Mouse (Mus musculus): Measurements from ENCODE around the gene Trim16.

Gene Trim16

DNA sequence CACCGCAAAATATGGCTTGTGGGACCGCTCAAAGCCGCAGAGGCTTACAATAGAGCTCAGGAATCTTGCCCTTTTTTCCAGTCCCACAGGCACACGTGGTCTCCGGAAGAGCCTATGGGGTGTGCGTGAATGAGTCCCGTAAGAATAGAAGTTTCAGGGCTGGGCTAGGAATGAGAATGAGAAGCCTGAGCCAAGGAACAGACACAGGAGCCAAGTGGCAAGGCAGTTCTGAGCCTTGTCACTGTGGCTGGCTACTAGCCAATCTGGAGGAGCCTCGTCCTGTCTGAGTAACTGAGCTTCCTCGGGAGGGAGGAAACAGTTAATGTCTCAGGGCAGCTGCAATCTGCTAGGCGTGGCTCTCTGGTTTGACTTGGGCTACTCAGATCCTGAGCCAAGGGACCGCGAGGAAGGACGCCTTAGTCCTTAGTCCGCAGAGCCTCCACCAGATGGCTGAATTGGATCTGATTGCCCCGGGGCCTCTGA, at the start of gene Trim16:
Gene Trim16, plus strand, starts transcription at position 173 of the 483 bp plus-strand sequence.
- TF ChIP-seq NANOG (IDR thresholded peaks at IDR 0.05; ENCODE audit: borderline replicate concordance, low read length) (no peak), CTCF (conservative IDR thresholded peaks at IDR 0.05; ENCODE audit: low read length) (no peak), POU5F1 (IDR thresholded peaks at IDR 0.05; ENCODE audit: borderline replicate concordance, low read length) (no peak)
- Histone ChIP-seq H3K9me3 (ENCODE audit: low read length) (no peaks in the 10 kb centered on the region), H3K27me3 (ENCODE audit: insufficient read depth, low read length) (peaks cover 30% of the 10 kb centered on the region), H3K36me3 (ENCODE audit: insufficient read depth, low read length) (no peaks in the 10 kb centered on the region), H3K4me3 (replicated peaks; ENCODE audit: low read length) (peak within 1 kb of the TSS; percentile 69), H3K4me1 (replicated peaks; ENCODE audit: low read depth, low read length) (peaks cover 32% of the 10 kb centered on the region)

GRCm38 (mm10) chr11:62776510-62776909, 43.5 kb upstream of the Trim16 start:
- Histone ChIP-seq H3K4me3 (replicated peaks; ENCODE audit: low read length) (no peak overlapping the region), H3K9me3 (ENCODE audit: low read length) (peaks cover 12% of the 10 kb centered on the region), H3K4me1 (replicated peaks; ENCODE audit: low read depth, low read length) (no peaks in the 10 kb centered on the region), H3K36me3 (ENCODE audit: insufficient read depth, low read length) (peaks cover 15% of the 10 kb centered on the region), H3K27me3 (ENCODE audit: insufficient read depth, low read length) (peaks cover 6% of the 10 kb centered on the region; the same call in 1 of the 2 replicates)
- TF ChIP-seq NANOG (IDR thresholded peaks at IDR 0.05; ENCODE audit: borderline replicate concordance, low read length) (no peak), POU5F1 (IDR thresholded peaks at IDR 0.05; ENCODE audit: borderline replicate concordance, low read length) (no peak), CTCF (conservative IDR thresholded peaks at IDR 0.05; ENCODE audit: low read length) (no peak)

GRCm38 (mm10) chr11:62788935-62789616, 31.0 kb upstream of the Trim16 start, which contains the start of gene Zfp286:
Zfp286 (minus strand) TSS chr11:62789462.
- no peaks in the 10 kb centered on the region for H3K36me3 ChIP-seq (ENCODE audit: insufficient read depth, low read length)
- peaks cover 8% of the 10 kb centered on the region for H3K27me3 ChIP-seq (ENCODE audit: insufficient read depth, low read length)
- H3K4me3 ChIP-seq (replicated peaks; ENCODE audit: low read length): peak within 1 kb of the TSS; percentile 85
- peaks cover 18% of the 10 kb centered on the region for H3K4me1 ChIP-seq (replicated peaks; ENCODE audit: low read depth, low read length)
- no peaks in the 10 kb centered on the region for H3K9me3 ChIP-seq (ENCODE audit: low read length)
- no peak for TF ChIP-seq POU5F1 (IDR thresholded peaks at IDR 0.05; ENCODE audit: borderline replicate concordance, low read length)
- no peak for TF ChIP-seq NANOG (IDR thresholded peaks at IDR 0.05; ENCODE audit: borderline replicate concordance, low read length)
- TF ChIP-seq CTCF (conservative IDR thresholded peaks at IDR 0.05; ENCODE audit: low read length): no peak

DNA sequence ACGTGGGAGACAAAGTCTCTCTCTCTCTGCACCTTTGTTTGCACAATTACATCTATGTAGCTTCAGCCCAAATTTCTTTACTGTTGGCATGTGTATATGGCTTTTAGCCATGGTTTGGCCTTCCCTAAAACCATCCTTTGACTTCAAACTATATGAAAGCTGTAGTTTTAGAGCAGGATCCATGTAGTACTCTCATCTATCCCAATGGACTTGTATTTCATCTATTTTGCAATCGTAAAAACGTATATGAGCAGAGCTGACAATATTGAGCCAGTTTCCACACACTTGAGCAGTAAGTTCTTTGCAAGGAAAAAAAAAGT, 30.5 kb upstream of the Trim16 start:
- Histone ChIP-seq H3K9me3 (ENCODE audit: low read length) (no peaks in the 10 kb centered on the region), H3K27me3 (ENCODE audit: insufficient read depth, low read length) (peaks cover 8% of the 10 kb centered on the region), H3K4me3 (replicated peaks; ENCODE audit: low read length) (peak overlapping the region; percentile 85), H3K4me1 (replicated peaks; ENCODE audit: low read depth, low read length) (peaks cover 18% of the 10 kb centered on the region), H3K36me3 (ENCODE audit: insufficient read depth, low read length) (no peaks in the 10 kb centered on the region)
- TF ChIP-seq NANOG (IDR thresholded peaks at IDR 0.05; ENCODE audit: borderline replicate concordance, low read length) (no peak), CTCF (conservative IDR thresholded peaks at IDR 0.05; ENCODE audit: low read length) (no peak), POU5F1 (IDR thresholded peaks at IDR 0.05; ENCODE audit: borderline replicate concordance, low read length) (no peak)

- Histone ChIP-seq H3K9me3 (ENCODE audit: low read length) (peaks cover 6% of the 10 kb centered on the region), H3K4me1 (replicated peaks; ENCODE audit: low read depth, low read length) (peaks cover 3% of the 10 kb centered on the region; the same call in 1 of the 2 replicates), H3K4me3 (replicated peaks; ENCODE audit: low read length) (peak overlapping the region; percentile 50; the same call in 1 of the 2 replicates), H3K36me3 (ENCODE audit: insufficient read depth, low read length) (no peaks in the 10 kb centered on the region), H3K27me3 (ENCODE audit: insufficient read depth, low read length) (peaks cover 15% of the 10 kb centered on the region)
- TF ChIP-seq POU5F1 (IDR thresholded peaks at IDR 0.05; ENCODE audit: borderline replicate concordance, low read length): no peak
- no peak for TF ChIP-seq NANOG (IDR thresholded peaks at IDR 0.05; ENCODE audit: borderline replicate concordance, low read length)
- no peak for TF ChIP-seq CTCF (conservative IDR thresholded peaks at IDR 0.05; ENCODE audit: low read length)
These were observed 15.9 kb upstream of the Trim16 start for GRCm38 (mm10) chr11:62804119-62804518.

GRCm38 (mm10) chr11:62807965-62808364, 12.1 kb upstream of the Trim16 start:
- H3K27me3 ChIP-seq (ENCODE audit: insufficient read depth, low read length): peaks cover 11% of the 10 kb centered on the region
- TF ChIP-seq CTCF (conservative IDR thresholded peaks at IDR 0.05; ENCODE audit: low read length): no peak
- no peak for TF ChIP-seq POU5F1 (IDR thresholded peaks at IDR 0.05; ENCODE audit: borderline replicate concordance, low read length)
- no peak for TF ChIP-seq NANOG (IDR thresholded peaks at IDR 0.05; ENCODE audit: borderline replicate concordance, low read length)
- no peak overlapping the region for H3K4me3 ChIP-seq (replicated peaks; ENCODE audit: low read length)
- no peaks in the 10 kb centered on the region for H3K36me3 ChIP-seq (ENCODE audit: insufficient read depth, low read length)
- H3K4me1 ChIP-seq (replicated peaks; ENCODE audit: low read depth, low read length): peaks cover 3% of the 10 kb centered on the region; the same call in 1 of the 2 replicates
- H3K9me3 ChIP-seq (ENCODE audit: low read length): no peaks in the 10 kb centered on the region; the same call in 1 of the 2 replicates

DNA sequence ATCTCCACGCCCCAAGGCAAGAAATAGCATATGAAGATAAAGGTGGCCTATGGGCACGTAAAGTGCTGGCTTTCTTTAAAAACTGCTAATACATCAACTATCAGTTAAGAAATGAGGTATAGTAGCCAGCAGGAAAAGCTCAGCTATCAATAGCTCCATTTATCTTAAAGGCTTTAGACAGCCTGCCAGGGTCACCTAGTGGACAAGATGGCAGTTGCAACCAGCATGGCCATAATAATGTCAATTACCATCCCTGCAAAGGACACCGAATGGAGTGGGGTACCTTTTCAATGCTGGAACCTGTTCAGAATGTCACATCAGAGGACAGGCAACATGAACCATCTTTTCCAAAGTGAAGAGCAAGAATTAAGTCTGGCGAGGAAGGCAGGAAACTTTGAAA, 10.8 kb upstream of the Trim16 start:
- Histone ChIP-seq H3K9me3 (ENCODE audit: low read length) (no peaks in the 10 kb centered on the region; the same call in 1 of the 2 replicates), H3K27me3 (ENCODE audit: insufficient read depth, low read length) (peaks cover 8% of the 10 kb centered on the region; the same call in 1 of the 2 replicates), H3K36me3 (ENCODE audit: insufficient read depth, low read length) (no peaks in the 10 kb centered on the region), H3K4me3 (replicated peaks; ENCODE audit: low read length) (no peak overlapping the region), H3K4me1 (replicated peaks; ENCODE audit: low read depth, low read length) (no peaks in the 10 kb centered on the region)
- TF ChIP-seq POU5F1 (IDR thresholded peaks at IDR 0.05; ENCODE audit: borderline replicate concordance, low read length) (no peak), CTCF (conservative IDR thresholded peaks at IDR 0.05; ENCODE audit: low read length) (peak; percentile 56)

DNA sequence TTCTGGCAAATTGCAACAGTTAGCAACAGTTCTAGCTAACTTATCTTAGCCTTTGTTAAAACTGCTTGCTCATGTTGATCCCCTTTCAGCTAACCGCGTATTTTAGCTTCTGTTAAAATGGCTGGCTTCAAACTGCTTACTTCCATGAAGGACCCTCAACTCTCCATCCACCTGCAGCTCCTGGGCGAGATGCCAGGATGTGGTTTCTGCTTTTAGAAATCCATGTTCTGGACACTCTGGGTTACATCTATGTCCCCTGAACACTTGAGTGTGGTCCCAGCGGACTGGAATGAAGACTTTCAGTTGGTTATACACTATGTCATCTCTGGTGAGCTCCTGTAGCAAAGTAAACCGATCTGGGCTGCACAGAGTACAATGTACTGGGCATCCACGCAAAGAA, 7.8 kb upstream of the Trim16 start:
- no peaks in the 10 kb centered on the region for H3K36me3 ChIP-seq (ENCODE audit: insufficient read depth, low read length)
- H3K27me3 ChIP-seq (ENCODE audit: insufficient read depth, low read length): peaks cover 2% of the 10 kb centered on the region; the same call in 1 of the 2 replicates
- TF ChIP-seq NANOG (IDR thresholded peaks at IDR 0.05; ENCODE audit: borderline replicate concordance, low read length): no peak
- no peak for TF ChIP-seq CTCF (conservative IDR thresholded peaks at IDR 0.05; ENCODE audit: low read length)
- no peak for TF ChIP-seq POU5F1 (IDR thresholded peaks at IDR 0.05; ENCODE audit: borderline replicate concordance, low read length)

More for the DNA sequence above, 7.8 kb upstream of the Trim16 start:
- no peaks in the 10 kb centered on the region for H3K4me1 ChIP-seq (replicated peaks; ENCODE audit: low read depth, low read length)
- no peaks in the 10 kb centered on the region for H3K9me3 ChIP-seq (ENCODE audit: low read length)
- H3K4me3 ChIP-seq (replicated peaks; ENCODE audit: low read length): no peak overlapping the region

All from E14TG2a.4 (cell line).